Comparison of ENCODE assay signal across 16 mouse cellular contexts in the genomic region with DNA sequence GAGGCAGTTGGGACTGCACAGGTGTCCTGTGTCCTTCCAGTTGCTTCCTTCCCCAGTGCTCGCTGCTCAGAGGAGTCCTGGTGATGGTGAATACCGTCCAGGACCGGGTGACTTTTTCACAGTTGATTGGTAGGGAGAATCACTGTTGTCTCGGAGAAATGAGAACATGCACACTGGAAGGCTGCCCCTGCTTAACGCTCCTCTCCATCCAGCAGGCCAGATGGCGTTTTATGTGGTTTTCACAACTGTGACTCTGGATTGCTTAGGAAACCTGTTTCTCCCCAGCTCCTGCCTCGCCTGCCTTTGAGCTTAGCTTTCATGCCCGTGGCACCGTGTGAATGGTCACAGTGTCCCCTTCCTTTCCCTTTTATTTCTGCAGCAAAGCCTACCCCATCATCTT.
A peak's percentile ranks its signal among the peaks of the same experiment; 100 is the strongest.
DNase-seq lines count a peak whose midpoint lies in the region; ATAC-seq lines count a peak whose summit lies in the region.
"Had no signal": no experiment of that assay in that cellular context is flagged by ENCODE, and none has a peak within 500 bp of the region (broad histone marks: within the 10 kb centered on the region; RNA-seq: fewer than 3 reads in every experiment).

No protein-coding gene starts in this region.

- ATAC-seq in cerebellum, adult (ENCODE audit: insufficient number of reproducible peaks, low FRiP score, low TSS enrichment), result 0 out of 2 replicates have a peak, but pooled peaks have one; percentile 21
- no peak for ATAC-seq in hindbrain, embryonic 15.5 days (ENCODE audit: low FRiP score, low read depth)
- no peak for ATAC-seq in hindbrain, embryonic 14.5 days (ENCODE audit: low FRiP score)

- H3K9ac ChIP-seq in hindbrain, embryonic 15.5 days, result no peak overlapping the region
- H3K9ac ChIP-seq in hindbrain, embryonic 14.5 days, result no peak overlapping the region
- H3K9ac ChIP-seq: embryonic facial prominence, embryonic 13.5 days; hindbrain, embryonic 13.5 days; liver, embryonic 14.5 days; midbrain, embryonic 12.5 days had no signal

- no peaks in the 10 kb centered on the region for H3K36me3 ChIP-seq in hindbrain, embryonic 15.5 days
- H3K36me3 ChIP-seq in hindbrain, embryonic 14.5 days (replicated peaks; ENCODE audit: control insufficient read depth, insufficient read depth), result no peaks in the 10 kb centered on the region
- H3K36me3 ChIP-seq: hindbrain, embryonic 13.5 days; midbrain, embryonic 12.5 days had no signal

- no peak overlapping the region for H3K4me3 ChIP-seq in hindbrain, embryonic 15.5 days
- H3K4me3 ChIP-seq in hindbrain, embryonic 14.5 days (replicated peaks; ENCODE audit: low read length), result no peak overlapping the region
- H3K4me3 ChIP-seq: embryonic facial prominence, embryonic 13.5 days; hindbrain, embryonic 13.5 days; midbrain, embryonic 12.5 days had no signal

- H3K4me2 ChIP-seq in hindbrain, embryonic 15.5 days, result no peak overlapping the region
- no peak overlapping the region for H3K4me2 ChIP-seq in hindbrain, embryonic 14.5 days (replicated peaks)
- H3K4me2 ChIP-seq: embryonic facial prominence, embryonic 13.5 days; hindbrain, embryonic 13.5 days; midbrain, embryonic 12.5 days had no signal

- H3K4me1 ChIP-seq in hindbrain, embryonic 15.5 days (replicated peaks), result peaks cover 24% of the 10 kb centered on the region
- 0 out of 2 replicates have a peak, but pooled peaks cover 7% of the 10 kb centered on the region for H3K4me1 ChIP-seq in hindbrain, embryonic 14.5 days (replicated peaks; ENCODE audit: control insufficient read depth, insufficient read depth, low read length)

- 63% methylated on average over 9 of the region's 9 CpGs for WGBS in hindbrain, embryonic 15.5 days
- 68% methylated on average over 9 of the region's 9 CpGs for WGBS in hindbrain, embryonic 14.5 days

- no peaks in the 10 kb centered on the region for H3K9me3 ChIP-seq in hindbrain, embryonic 15.5 days
- no peaks in the 10 kb centered on the region for H3K9me3 ChIP-seq in hindbrain, embryonic 14.5 days (ENCODE audit: control insufficient read depth, low read length)
- H3K9me3 ChIP-seq: embryonic facial prominence, embryonic 13.5 days; hindbrain, embryonic 13.5 days; midbrain, embryonic 12.5 days had no signal

- no peak for DNase-seq in cerebellum, adult 11-12 months
- no peak for DNase-seq in hindbrain, embryonic 14.5 days (ENCODE audit: low spot score)
- peak; percentile 27 for DNase-seq in right cerebral cortex, adult 18-20 months
- no peak for DNase-seq in right cerebral cortex, postnatal 14 days
- peak; percentile 21 for DNase-seq in right cerebral cortex, postnatal 25 days
- DNase-seq in retina, embryonic 14.5 days (ENCODE audit: low spot score), result no peak
- DNase-seq: kidney, adult 8-10 months; spleen, adult 18-20 months had no signal

- H3K27ac ChIP-seq in hindbrain, embryonic 15.5 days (replicated peaks), result peak overlapping the region; percentile 4; the same call in 1 of the 2 replicates
- no peak overlapping the region for H3K27ac ChIP-seq in hindbrain, embryonic 14.5 days
- H3K27ac ChIP-seq: embryonic facial prominence, embryonic 13.5 days; hindbrain, embryonic 13.5 days; liver, embryonic 14.5 days; midbrain, embryonic 12.5 days; stomach, postnatal 0 days had no signal

- no peaks in the 10 kb centered on the region for H3K27me3 ChIP-seq in hindbrain, embryonic 15.5 days
- no peaks in the 10 kb centered on the region for H3K27me3 ChIP-seq in hindbrain, embryonic 14.5 days (ENCODE audit: control insufficient read depth, insufficient read depth, low read length)
- H3K27me3 ChIP-seq: CH12.LX; embryonic facial prominence, embryonic 13.5 days; hindbrain, embryonic 13.5 days had no signal

Comparison
In these comparisons a context has a peak if more than half of its experiments do, and no peak if none do; other contexts are left out.
1. DNase-seq: peak in right cerebral cortex, adult 18-20 months (single experiment) and right cerebral cortex, postnatal 25 days (single experiment); none in cerebellum, adult 11-12 months (single experiment), hindbrain, embryonic 14.5 days (single experiment), right cerebral cortex, postnatal 14 days (single experiment) and retina, embryonic 14.5 days (single experiment).